Mouse (Mus musculus): Measurements from ENCODE around the gene Adamts2. TPM values are rescaled to one million over a fixed set of nuclear protein-coding genes. Genes with fewer than 3 reads are reported as not detected.

Gene Adamts2
- total and polyA plus RNA-seq, 3 experiments = 8.0 to 14.4 (median 10.6) TPM

DNA sequence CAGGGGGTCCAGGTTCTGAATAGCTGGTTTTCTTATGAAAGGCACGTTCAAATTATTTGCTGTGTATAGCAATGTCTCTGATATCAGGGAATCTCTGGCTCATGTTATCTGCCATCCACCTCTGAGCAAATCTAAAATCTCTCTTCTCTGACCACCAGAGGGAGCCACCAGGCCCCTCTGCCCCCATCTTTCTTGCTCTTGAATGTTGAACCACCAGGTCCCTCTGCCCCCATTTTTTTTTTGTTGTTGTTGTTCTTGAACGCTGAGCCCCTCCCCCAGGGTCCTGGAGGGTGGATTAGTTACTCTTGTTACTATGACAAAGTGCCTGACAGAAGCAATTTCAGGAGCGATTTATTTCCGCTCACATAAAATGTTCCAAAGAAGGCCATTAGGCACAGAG is 155.9 kb downstream of the Adamts2 start:
- no peak overlapping the region for H3K4me3 ChIP-seq
- TF ChIP-seq CTCF (IDR thresholded peaks at IDR 0.05) (peak; percentile 61), POLR2A (IDR thresholded peaks at IDR 0.05; ENCODE audit: insufficient read depth, low read depth, low read length) (no peak)

DNA sequence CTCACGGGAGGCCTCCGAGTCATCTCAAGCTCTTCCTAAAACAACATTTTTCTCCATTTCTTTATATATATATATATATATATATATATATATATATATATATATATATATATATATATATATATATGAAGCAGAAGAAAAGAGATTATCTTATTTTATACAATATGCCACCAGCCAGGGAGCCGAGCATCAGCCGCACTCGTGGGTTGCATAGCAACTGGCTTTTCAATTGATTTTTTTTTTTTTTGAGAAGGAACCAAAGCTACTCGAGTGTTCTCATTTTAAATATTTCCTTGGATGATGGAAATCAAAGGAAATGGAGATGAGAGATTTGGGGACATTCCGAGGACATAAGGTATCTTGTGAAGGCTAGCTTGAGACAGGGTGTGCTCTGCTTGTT is 164.6 kb downstream of the Adamts2 start:
- H3K79me2 ChIP-seq (replicated peaks; ENCODE audit: control insufficient read depth, insufficient read depth, low read length) = no peaks in the 10 kb centered on the region
- TF ChIP-seq POLR2A (IDR thresholded peaks at IDR 0.05; ENCODE audit: insufficient read depth, low read depth, low read length) (no peak), EP300 (IDR thresholded peaks at IDR 0.05; ENCODE audit: insufficient read depth, low read depth, low read length) (no peak), CTCF (IDR thresholded peaks at IDR 0.05) (no peak)
- H3K27me3 ChIP-seq (ENCODE audit: control insufficient read depth, insufficient read depth, low read length) = no peaks in the 10 kb centered on the region
- DNase-seq = no peak
- 83% methylated on average over 7 of the region's 7 CpGs for WGBS
- intact Hi-C loops (cut with DNase I) = loop anchor here (5.0 kb wide), 1 partner anchor 94 kb away; no protein-coding TSS in a partner anchor
- no peak overlapping the region for H3K9ac ChIP-seq (ENCODE audit: low read depth, low read length)
- no peak overlapping the region for H3K4me3 ChIP-seq
- H3K4me1 ChIP-seq (ENCODE audit: control insufficient read depth, insufficient read depth, low read length) = peaks cover 3% of the 10 kb centered on the region
- H3K27ac ChIP-seq = no peak overlapping the region
- no peaks in the 10 kb centered on the region for H3K36me3 ChIP-seq (ENCODE audit: control insufficient read depth, insufficient read depth, low read length)

More for the DNA sequence above, 155.9 kb downstream of the Adamts2 start:
- no peak for DNase-seq
- H3K27me3 ChIP-seq (ENCODE audit: control insufficient read depth, insufficient read depth, low read length) = no peaks in the 10 kb centered on the region
- intact Hi-C loops (cut with DNase I) = no loop called here
- H3K27ac ChIP-seq = no peak overlapping the region
- no peaks in the 10 kb centered on the region for H3K36me3 ChIP-seq (ENCODE audit: control insufficient read depth, insufficient read depth, low read length)
- H3K79me2 ChIP-seq (replicated peaks; ENCODE audit: control insufficient read depth, insufficient read depth, low read length) = no peaks in the 10 kb centered on the region
- H3K9ac ChIP-seq (ENCODE audit: low read depth, low read length) = no peak overlapping the region
- H3K4me1 ChIP-seq (ENCODE audit: control insufficient read depth, insufficient read depth, low read length) = no peaks in the 10 kb centered on the region
- 62% methylated on average over 4 of the region's 4 CpGs for WGBS

DNA sequence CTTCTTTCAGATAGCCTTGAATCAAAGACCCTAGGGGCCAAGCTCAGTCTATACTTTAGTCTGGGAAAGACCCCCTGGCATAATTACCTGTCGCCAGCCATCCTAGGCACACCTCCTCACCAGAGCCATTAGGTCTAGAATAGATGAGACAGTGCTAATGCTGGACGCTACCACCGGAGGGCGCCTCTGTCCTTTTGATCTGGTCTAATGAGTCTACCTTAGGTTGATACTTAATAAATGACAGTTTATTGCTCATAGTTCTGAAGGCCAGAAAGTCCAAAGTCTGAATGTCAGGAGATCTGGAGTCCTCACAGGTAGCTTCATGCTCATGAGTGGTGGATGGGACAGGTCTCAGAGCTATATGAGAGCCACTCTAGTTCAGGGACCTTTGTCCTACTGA is 165.2 kb downstream of the Adamts2 start:
- intact Hi-C loops (cut with DNase I) = loop anchor here (5.0 kb wide), 1 partner anchor 95 kb away; no protein-coding TSS in a partner anchor
- 39% methylated on average over 4 of the region's 4 CpGs for WGBS
- TF ChIP-seq CTCF (IDR thresholded peaks at IDR 0.05) (peak; percentile 72), EP300 (IDR thresholded peaks at IDR 0.05; ENCODE audit: insufficient read depth, low read depth, low read length) (no peak), POLR2A (IDR thresholded peaks at IDR 0.05; ENCODE audit: insufficient read depth, low read depth, low read length) (no peak)
- Histone ChIP-seq H3K9ac (ENCODE audit: low read depth, low read length) (no peak overlapping the region), H3K4me1 (ENCODE audit: control insufficient read depth, insufficient read depth, low read length) (peaks cover 3% of the 10 kb centered on the region), H3K27ac (no peak overlapping the region), H3K36me3 (ENCODE audit: control insufficient read depth, insufficient read depth, low read length) (no peaks in the 10 kb centered on the region), H3K27me3 (ENCODE audit: control insufficient read depth, insufficient read depth, low read length) (no peaks in the 10 kb centered on the region), H3K79me2 (replicated peaks; ENCODE audit: control insufficient read depth, insufficient read depth, low read length) (no peaks in the 10 kb centered on the region), H3K4me3 (no peak overlapping the region)
- peak; percentile 28 to 49 for DNase-seq

DNA sequence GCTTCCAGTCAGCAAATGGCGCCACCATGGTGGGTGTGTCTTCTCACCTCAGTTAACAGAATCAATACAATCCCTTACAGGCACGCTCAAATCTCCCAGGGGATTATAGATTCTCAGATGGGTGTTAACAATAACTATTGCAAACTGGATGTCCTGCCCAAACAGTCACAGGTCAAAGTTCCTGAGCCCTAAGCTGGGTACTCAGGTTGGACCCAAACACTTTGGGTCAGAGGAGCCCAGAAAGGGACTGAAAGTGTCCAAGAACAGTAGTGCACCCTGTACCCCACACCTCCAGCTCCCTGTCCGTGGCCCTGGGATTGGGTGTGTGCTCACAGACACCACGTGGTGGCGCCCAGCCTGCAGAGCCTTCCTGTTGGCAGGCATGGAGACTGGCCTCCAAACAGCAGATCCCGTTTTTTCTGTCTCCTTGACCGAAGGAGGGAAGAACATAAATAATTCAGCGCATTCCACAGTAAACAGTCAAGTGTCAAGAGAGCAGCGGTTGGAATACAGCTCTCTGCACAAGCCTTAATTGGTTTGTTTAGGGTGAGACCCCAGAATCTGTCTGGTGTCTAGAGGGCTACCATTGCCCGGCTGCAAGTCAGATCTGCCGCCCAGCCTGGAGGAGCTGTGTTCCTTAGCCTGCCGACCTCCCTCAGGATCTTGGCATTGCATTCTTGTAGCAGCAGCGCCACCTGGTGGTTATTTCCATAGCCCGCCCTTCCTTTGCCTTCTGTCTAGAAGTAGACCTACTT is 167.3 kb downstream of the Adamts2 start:
- Histone ChIP-seq H3K27ac (no peak overlapping the region; the same call in 1 of the 2 replicates), H3K4me1 (ENCODE audit: control insufficient read depth, insufficient read depth, low read length) (peaks cover 3% of the 10 kb centered on the region), H3K4me3 (no peak overlapping the region), H3K79me2 (replicated peaks; ENCODE audit: control insufficient read depth, insufficient read depth, low read length) (no peaks in the 10 kb centered on the region), H3K9ac (ENCODE audit: low read depth, low read length) (no peak overlapping the region), H3K36me3 (ENCODE audit: control insufficient read depth, insufficient read depth, low read length) (no peaks in the 10 kb centered on the region), H3K27me3 (ENCODE audit: control insufficient read depth, insufficient read depth, low read length) (no peaks in the 10 kb centered on the region)
- intact Hi-C loops (cut with DNase I) = loop anchor here (1.0 to 5.0 kb wide), 4 partner anchors 97 to 326 kb away; no protein-coding TSS in a partner anchor
- DNase-seq = peak; percentile 83 to 90
- TF ChIP-seq CTCF (IDR thresholded peaks at IDR 0.05) (peak; percentile 90), POLR2A (IDR thresholded peaks at IDR 0.05; ENCODE audit: insufficient read depth, low read depth, low read length) (no peak)
- 15% methylated on average over 14 of the region's 14 CpGs for WGBS

DNA sequence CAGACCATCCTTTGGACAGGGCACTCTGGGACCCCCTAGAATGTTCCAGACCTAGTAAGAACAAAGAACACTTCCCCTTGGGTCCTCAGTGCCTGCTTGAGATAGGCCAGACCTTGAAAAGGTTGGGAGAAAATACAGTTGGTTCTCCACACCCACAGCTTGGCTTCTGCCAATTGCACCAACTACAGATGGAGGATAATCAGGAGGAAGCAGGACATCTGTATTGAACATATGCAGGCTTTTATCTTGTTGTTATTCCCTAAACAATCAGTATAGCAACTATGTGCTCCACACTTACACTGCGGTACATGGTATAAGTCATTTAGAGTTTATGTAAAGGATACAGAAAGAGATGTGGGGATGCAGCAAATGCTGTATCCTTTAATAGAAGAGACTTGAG is 169.1 kb downstream of the Adamts2 start:
- Histone ChIP-seq H3K27me3 (ENCODE audit: control insufficient read depth, insufficient read depth, low read length) (no peaks in the 10 kb centered on the region), H3K4me1 (ENCODE audit: control insufficient read depth, insufficient read depth, low read length) (peaks cover 3% of the 10 kb centered on the region), H3K36me3 (ENCODE audit: control insufficient read depth, insufficient read depth, low read length) (no peaks in the 10 kb centered on the region), H3K27ac (no peak overlapping the region), H3K4me3 (no peak overlapping the region), H3K9ac (ENCODE audit: low read depth, low read length) (no peak overlapping the region), H3K79me2 (replicated peaks; ENCODE audit: control insufficient read depth, insufficient read depth, low read length) (no peaks in the 10 kb centered on the region)
- intact Hi-C loops (cut with DNase I) = no loop called here
- TF ChIP-seq CTCF (IDR thresholded peaks at IDR 0.05) = no peak
- no peak for TF ChIP-seq EP300 (IDR thresholded peaks at IDR 0.05; ENCODE audit: insufficient read depth, low read depth, low read length)
- no peak for TF ChIP-seq POLR2A (IDR thresholded peaks at IDR 0.05; ENCODE audit: insufficient read depth, low read depth, low read length)
- 83% methylated on average over 1 of the region's 1 CpGs for WGBS
- DNase-seq = no peak

DNA sequence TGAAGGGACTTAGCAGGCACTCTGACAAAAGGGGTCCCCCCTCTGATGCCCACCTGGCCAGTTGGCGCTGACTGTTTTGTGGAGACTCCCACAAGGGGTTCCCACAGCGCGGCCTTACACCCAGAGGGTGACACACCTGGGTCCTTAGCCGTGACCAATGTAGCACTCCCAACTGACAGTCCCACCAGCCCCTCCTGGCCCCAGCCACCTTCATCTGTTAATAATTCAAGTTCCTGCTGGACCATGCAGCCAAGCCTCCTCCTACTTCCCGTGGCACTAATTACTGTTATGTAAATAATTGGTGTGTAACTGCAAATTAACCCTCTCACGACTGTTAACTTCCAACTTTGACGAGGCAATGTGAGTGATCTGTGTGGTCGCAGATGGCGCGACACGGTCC is 195.8 kb downstream of the Adamts2 start:
- intact Hi-C loops (cut with DNase I) = no loop called here
- WGBS = 81% methylated on average over 11 of the region's 11 CpGs
- DNase-seq = no peak
- Histone ChIP-seq H3K4me3 (no peak overlapping the region), H3K79me2 (replicated peaks; ENCODE audit: control insufficient read depth, insufficient read depth, low read length) (no peaks in the 10 kb centered on the region), H3K9ac (ENCODE audit: low read depth, low read length) (no peak overlapping the region), H3K36me3 (ENCODE audit: control insufficient read depth, insufficient read depth, low read length) (no peaks in the 10 kb centered on the region), H3K4me1 (ENCODE audit: control insufficient read depth, insufficient read depth, low read length) (no peaks in the 10 kb centered on the region), H3K27me3 (ENCODE audit: control insufficient read depth, insufficient read depth, low read length) (no peaks in the 10 kb centered on the region), H3K27ac (no peak overlapping the region)
- TF ChIP-seq EP300 (IDR thresholded peaks at IDR 0.05; ENCODE audit: insufficient read depth, low read depth, low read length) = no peak
- no peak for TF ChIP-seq POLR2A (IDR thresholded peaks at IDR 0.05; ENCODE audit: insufficient read depth, low read depth, low read length)
- TF ChIP-seq CTCF (IDR thresholded peaks at IDR 0.05) = no peak
